Mouse (Mus musculus): ENCODE measurements around the gene Eef1akmt2. TPM values are rescaled to one million over a fixed set of nuclear protein-coding genes. Genes with fewer than 3 reads are reported as not detected.

The Eef1akmt2 gene
- total and polyA plus RNA-seq, 3 experiments, result 31.4 to 87.2 (median 35.9) TPM

GRCm38 (mm10) chr7:132793467-132793866 lies 59.0 kb downstream of the Eef1akmt2 start:
- Histone ChIP-seq H3K9me3 (replicated peaks; ENCODE audit: low read length) (no peaks in the 10 kb centered on the region), H3K4me1 (ENCODE audit: control insufficient read depth in 1 of 2, insufficient read depth in 2 of 2) (peaks cover 11 to 73% of the 10 kb centered on the region in 2 experiments), H3K79me2 (replicated peaks; ENCODE audit: control insufficient read depth, extremely low read depth, insufficient read depth, poor library complexity, severe bottlenecking) (peaks cover 41% of the 10 kb centered on the region), H3K27me3 (replicated peaks) (no peaks in the 10 kb centered on the region), H3K36me3 (replicated peaks in 1 of 2; ENCODE audit: control insufficient read depth in 1 of 2, insufficient read depth in 1 of 2, low read length in 1 of 2) (peaks cover 8 to 79% of the 10 kb centered on the region in 2 experiments), H3K4me2 (ENCODE audit: insufficient read depth, low read depth, poor library complexity, severe bottlenecking) (no peak overlapping the region), H3K9ac (ENCODE audit: insufficient read depth, low read depth) (no peak overlapping the region), H3K4me3 (replicated peaks in 1 of 3; ENCODE audit: low read depth in 2 of 3, low read length in 2 of 3, poor library complexity in 1 of 3) (no peak overlapping the region), H3K27ac (ENCODE audit: insufficient read depth, low read depth) (no peak overlapping the region)
- TF ChIP-seq MXI1 (IDR thresholded peaks at IDR 0.05; ENCODE audit: low read depth, low read length) (no peak), SMC3 (IDR thresholded peaks at IDR 0.05; ENCODE audit: low read depth, low read length) (no peak), POLR2A (IDR thresholded peaks at IDR 0.05; ENCODE audit: low read depth, low read length) (no peak), RAD21 (IDR thresholded peaks at IDR 0.05; ENCODE audit: low read depth, low read length) (no peak), TCF12 (IDR thresholded peaks at IDR 0.05; ENCODE audit: low read depth, low read length) (no peak), ZMIZ1 (IDR thresholded peaks at IDR 0.05; ENCODE audit: low read depth, low read length) (no peak)
- DNase-seq (ENCODE audit: extremely low read depth), result no peak
- dilution Hi-C loops (cut with MboI; ENCODE audit: extremely low pct_ligation_motif_present, extremely low pct_unique_long_range_greater_than_20kb, low sequenced_read_pairs) (no loop called here), in situ Hi-C loops (cut with MboI; ENCODE audit: low pct_ligation_motif_present, low pct_unique_long_range_greater_than_20kb, low sequenced_read_pairs) (no loop called here)

GRCm38 (mm10) chr7:132790447-132791219 lies 61.8 kb downstream of the Eef1akmt2 start:
- Histone ChIP-seq H3K79me2 (replicated peaks; ENCODE audit: control insufficient read depth, extremely low read depth, insufficient read depth, poor library complexity, severe bottlenecking) (peaks cover 33% of the 10 kb centered on the region), H3K27ac (ENCODE audit: insufficient read depth, low read depth) (no peak overlapping the region), H3K27me3 (replicated peaks) (no peaks in the 10 kb centered on the region), H3K4me2 (ENCODE audit: insufficient read depth, low read depth, poor library complexity, severe bottlenecking) (no peak overlapping the region), H3K36me3 (replicated peaks in 1 of 2; ENCODE audit: control insufficient read depth in 1 of 2, insufficient read depth in 1 of 2, low read length in 1 of 2) (peaks cover 10 to 72% of the 10 kb centered on the region in 2 experiments), H3K9me3 (replicated peaks; ENCODE audit: low read length) (no peaks in the 10 kb centered on the region), H3K9ac (ENCODE audit: insufficient read depth, low read depth) (no peak overlapping the region), H3K4me3 (replicated peaks in 1 of 3; ENCODE audit: low read depth in 2 of 3, low read length in 2 of 3, poor library complexity in 1 of 3) (no peak overlapping the region), H3K4me1 (ENCODE audit: control insufficient read depth in 1 of 2, insufficient read depth in 2 of 2) (peaks cover 30 to 93% of the 10 kb centered on the region in 2 experiments)
- dilution Hi-C loops (cut with MboI; ENCODE audit: extremely low pct_ligation_motif_present, extremely low pct_unique_long_range_greater_than_20kb, low sequenced_read_pairs), result no loop called here
- no peak for TF ChIP-seq USF2 (conservative IDR thresholded peaks at IDR 0.05; ENCODE audit: low read depth, low read length)
- TF ChIP-seq SIN3A (IDR thresholded peaks at IDR 0.05; ENCODE audit: low read length), result no peak
- TF ChIP-seq RCOR1 (conservative IDR thresholded peaks at IDR 0.05; ENCODE audit: low read depth, low read length), result no peak
- TF ChIP-seq POLR2AphosphoS2 (IDR thresholded peaks at IDR 0.05; ENCODE audit: low read depth, low read length), result no peak
- TF ChIP-seq CTCF (conservative IDR thresholded peaks at IDR 0.05 in 1 of 2, IDR thresholded peaks at IDR 0.05 in 1 of 2; ENCODE audit: low read depth in 2 of 2, low read length in 2 of 2), result no peak
- no peak for TF ChIP-seq ZMIZ1 (IDR thresholded peaks at IDR 0.05; ENCODE audit: low read depth, low read length)
- in situ Hi-C loops (cut with MboI; ENCODE audit: low pct_ligation_motif_present, low pct_unique_long_range_greater_than_20kb, low sequenced_read_pairs), result no loop called here
- no peak for DNase-seq (ENCODE audit: extremely low read depth)

DNA sequence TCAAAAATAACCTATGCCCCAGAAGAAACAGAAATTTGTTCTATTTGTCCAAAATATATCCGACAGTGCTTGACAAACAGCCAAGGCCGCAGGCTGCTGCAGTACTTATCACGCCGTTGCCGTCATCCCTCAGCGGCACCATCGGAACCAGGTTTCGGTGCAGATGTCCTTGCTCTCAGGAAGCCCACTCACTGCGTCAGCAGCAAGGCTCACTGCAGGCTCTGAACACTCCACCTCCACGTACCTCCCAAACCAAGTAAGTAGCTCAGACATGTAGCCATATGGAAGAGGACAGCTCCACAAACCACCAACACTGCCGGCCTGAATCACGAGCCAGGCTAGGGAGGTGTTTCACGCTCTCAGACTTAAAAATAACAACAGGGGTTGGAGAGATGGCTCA lies 63.6 kb downstream of the Eef1akmt2 start:
- in situ Hi-C loops (cut with MboI; ENCODE audit: low pct_ligation_motif_present, low pct_unique_long_range_greater_than_20kb, low sequenced_read_pairs), result no loop called here
- peaks cover 21% of the 10 kb centered on the region for H3K79me2 ChIP-seq (replicated peaks; ENCODE audit: control insufficient read depth, extremely low read depth, insufficient read depth, poor library complexity, severe bottlenecking)
- H3K9ac ChIP-seq (ENCODE audit: insufficient read depth, low read depth), result no peak overlapping the region
- H3K4me2 ChIP-seq (ENCODE audit: insufficient read depth, low read depth, poor library complexity, severe bottlenecking), result no peak overlapping the region
- H3K27me3 ChIP-seq (replicated peaks), result no peaks in the 10 kb centered on the region
- H3K27ac ChIP-seq (ENCODE audit: insufficient read depth, low read depth), result no peak overlapping the region
- dilution Hi-C loops (cut with MboI; ENCODE audit: extremely low pct_ligation_motif_present, extremely low pct_unique_long_range_greater_than_20kb, low sequenced_read_pairs), result no loop called here
- no peaks in the 10 kb centered on the region for H3K9me3 ChIP-seq (replicated peaks; ENCODE audit: low read length)
- H3K4me1 ChIP-seq (ENCODE audit: control insufficient read depth in 1 of 2, insufficient read depth in 2 of 2), result peaks cover 32 to 95% of the 10 kb centered on the region in 2 experiments
- peaks cover 12 to 71% of the 10 kb centered on the region in 2 experiments for H3K36me3 ChIP-seq (replicated peaks in 1 of 2; ENCODE audit: control insufficient read depth in 1 of 2, insufficient read depth in 1 of 2, low read length in 1 of 2)
- no peak for TF ChIP-seq RCOR1 (conservative IDR thresholded peaks at IDR 0.05; ENCODE audit: low read depth, low read length)
- no peak for DNase-seq (ENCODE audit: extremely low read depth)
- H3K4me3 ChIP-seq (replicated peaks in 1 of 3; ENCODE audit: low read depth in 2 of 3, low read length in 2 of 3, poor library complexity in 1 of 3), result no peak overlapping the region
